Mouse (Mus musculus): ENCODE results near the gene Spata32. TPM values are rescaled to one million over a fixed set of nuclear protein-coding genes. Genes with fewer than 3 reads are reported as not detected.

Gene Spata32
- total RNA-seq (2021) = 1 to 10 TPM; 1.0 to 1.2 TPM
- long read RNA-seq, experiment 1 = 0 reads
- long read RNA-seq, experiment 2 = 0 reads

DNA sequence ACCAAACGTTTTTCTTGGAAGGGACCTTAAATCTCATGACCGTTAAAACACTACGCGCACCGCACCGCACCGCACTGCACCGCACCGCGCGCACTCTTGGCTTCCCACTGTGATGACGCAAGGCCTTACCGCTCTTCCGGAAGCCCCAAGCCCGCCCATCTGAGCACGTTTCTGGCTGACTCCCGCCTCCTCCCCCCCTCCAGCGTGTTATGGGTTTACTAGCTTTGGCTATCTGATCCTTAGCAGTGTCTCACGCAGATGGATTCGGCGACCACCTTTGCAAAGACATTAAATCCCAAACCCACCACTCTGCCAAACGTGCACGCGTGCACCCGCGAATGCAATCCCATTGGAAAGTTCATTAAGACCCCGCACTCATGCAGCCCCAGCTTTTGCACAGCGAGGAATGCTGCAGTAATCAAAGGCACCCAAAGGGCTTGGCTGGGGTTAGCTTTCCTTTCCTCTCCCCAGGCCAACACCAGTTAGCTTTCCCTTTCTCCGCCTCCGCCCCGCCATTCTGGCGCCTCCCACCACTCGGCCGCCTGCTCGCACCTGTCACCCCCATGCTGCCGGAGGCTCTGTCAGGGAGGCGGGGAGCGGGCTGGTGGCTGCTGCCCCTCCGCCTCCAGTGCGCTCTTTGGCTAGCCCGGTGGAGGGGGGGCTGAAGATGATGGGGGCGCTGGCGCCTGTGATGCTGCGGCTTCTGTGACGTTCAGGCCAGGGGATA is at the start of gene Spata32:
TSS of gene Spata32 (minus strand) at position 643 of the 727 bp plus-strand sequence.
- intact Hi-C loops (cut with DNase I) = no loop called here
- DNase-seq (ENCODE audit: low spot score in 2 of 2) = peak; percentile 61 to 69

DNA sequence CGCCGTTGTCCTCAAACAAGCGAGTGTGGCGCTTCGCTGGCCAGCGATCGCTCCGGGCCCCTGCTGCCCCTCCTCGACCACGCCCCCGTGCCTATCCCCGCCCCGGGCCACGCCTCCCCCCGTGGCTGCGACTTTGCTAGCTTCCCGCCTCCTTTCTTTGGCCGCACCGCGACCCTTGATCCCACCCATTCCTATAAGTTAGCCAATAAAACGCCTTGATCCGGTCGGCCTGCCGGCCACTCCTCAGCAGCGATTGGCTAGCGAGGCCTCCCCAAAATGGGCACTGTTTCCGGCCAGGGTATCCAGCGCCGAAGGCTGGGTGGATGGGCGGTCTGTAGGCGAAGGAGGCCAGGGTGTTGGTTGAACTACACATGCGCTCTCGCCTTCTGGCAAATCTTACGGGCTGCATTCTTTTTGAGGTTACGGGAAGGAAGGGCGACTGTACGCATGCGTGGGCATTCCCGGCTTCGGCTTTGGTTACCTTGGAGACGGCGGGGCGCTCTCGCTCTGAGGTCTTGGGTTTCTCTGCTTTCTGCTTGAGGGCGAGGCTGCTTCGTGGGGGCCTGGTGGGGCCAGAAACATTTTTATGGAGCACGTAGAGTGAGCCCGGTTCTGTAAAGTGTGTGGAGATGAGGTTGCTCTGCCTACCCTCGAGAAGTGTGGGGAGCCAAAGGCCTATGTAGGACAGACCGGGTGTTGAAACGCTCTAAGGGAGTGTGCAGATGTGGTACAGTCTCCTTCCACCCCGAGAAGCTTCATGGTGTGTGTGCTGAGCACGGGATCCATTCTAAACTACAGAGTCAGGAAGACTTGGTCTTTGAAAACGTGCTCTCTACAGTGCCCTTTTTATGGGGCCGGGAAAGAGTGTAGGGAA is 49.4 kb upstream of the Spata32 start, which contains the start of gene Map3k14:
TSS of gene Map3k14 (minus strand) at position 127 of the 874 bp plus-strand sequence.
- peak; percentile 99 for DNase-seq (ENCODE audit: low spot score in 2 of 2)
- intact Hi-C loops (cut with DNase I) = loop anchor here (5.0 kb wide), 1 partner anchor 60 kb away; no protein-coding TSS in a partner anchor

DNA sequence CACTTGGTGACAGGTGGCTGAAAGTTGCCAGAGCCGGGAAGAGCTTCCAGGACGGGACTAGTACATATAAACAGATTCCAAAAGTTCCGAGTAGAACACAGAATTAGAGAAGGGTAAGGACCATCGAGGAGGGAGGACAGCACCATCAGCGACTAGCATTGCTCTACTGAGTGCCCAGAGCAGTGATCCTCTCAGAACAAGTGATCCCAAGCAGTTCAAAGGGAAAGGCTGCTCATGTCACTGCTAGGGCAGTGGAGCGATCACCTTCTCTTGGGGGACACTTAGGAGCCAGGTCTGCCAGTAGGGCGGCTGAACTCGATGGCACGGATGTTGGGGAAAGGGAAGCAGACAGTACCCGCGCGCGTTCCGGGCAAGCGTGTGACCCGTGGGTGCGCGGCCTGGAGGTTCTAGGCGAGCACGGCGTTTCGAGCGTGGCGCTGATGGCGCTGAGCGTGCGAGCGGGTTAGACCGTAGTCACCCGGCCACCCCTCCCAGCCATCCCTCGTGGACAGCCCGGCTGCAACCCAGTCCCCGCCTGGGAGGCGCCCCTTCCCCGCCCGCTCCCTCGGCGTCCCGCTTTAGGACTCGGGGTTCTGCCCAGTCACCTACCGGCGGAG is 48.6 kb upstream of the Spata32 start:
- no peak for DNase-seq (ENCODE audit: low spot score in 2 of 2)
- intact Hi-C loops (cut with DNase I) = loop anchor here (5.0 kb wide), 1 partner anchor 60 kb away; no protein-coding TSS in a partner anchor

DNA sequence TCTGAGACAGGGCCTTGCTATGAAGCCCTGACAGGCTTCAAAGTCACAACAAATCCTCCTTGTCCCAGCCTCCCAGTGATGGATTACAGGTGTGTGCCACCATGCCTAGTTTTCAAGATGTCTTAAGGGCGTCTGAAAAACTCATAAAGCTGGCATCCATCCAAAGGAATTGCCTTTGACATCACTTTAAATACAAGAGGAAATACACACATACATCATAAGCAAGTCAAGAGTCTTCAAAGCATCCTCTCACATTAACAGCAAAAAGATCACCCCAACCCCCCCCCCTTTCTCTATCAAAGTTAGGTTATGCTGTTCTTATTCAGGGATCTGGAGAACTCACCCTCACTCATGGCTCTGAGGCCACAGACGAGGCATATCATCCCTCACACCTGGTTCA is 47.6 kb upstream of the Spata32 start:
- intact Hi-C loops (cut with DNase I) = loop anchor here (5.0 kb wide), 1 partner anchor 61 kb away; no protein-coding TSS in a partner anchor
- DNase-seq (ENCODE audit: low spot score in 2 of 2) = no peak

DNA sequence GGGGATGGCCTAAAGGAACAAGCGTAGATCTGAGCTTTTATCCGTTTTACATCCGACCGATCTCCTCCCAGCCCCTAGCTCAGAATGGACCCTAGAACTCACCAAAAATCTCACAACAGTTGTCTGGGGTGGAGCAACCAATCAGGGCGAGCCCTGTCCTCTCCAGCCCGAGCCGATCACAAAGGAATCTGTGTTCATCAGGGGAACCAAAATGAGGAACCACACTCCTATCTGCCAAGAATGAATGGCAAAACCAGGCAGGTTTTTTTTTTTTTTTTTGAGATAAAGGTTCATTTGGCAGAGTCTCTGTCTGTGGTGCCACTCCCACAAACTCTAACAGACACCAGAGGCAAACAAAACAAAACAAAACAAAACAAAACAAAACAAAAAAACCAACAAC is 47.0 kb upstream of the Spata32 start:
- no peak for DNase-seq (ENCODE audit: low spot score in 2 of 2)
- intact Hi-C loops (cut with DNase I) = loop anchor here (5.0 kb wide), 1 partner anchor 62 kb away; no protein-coding TSS in a partner anchor

DNA sequence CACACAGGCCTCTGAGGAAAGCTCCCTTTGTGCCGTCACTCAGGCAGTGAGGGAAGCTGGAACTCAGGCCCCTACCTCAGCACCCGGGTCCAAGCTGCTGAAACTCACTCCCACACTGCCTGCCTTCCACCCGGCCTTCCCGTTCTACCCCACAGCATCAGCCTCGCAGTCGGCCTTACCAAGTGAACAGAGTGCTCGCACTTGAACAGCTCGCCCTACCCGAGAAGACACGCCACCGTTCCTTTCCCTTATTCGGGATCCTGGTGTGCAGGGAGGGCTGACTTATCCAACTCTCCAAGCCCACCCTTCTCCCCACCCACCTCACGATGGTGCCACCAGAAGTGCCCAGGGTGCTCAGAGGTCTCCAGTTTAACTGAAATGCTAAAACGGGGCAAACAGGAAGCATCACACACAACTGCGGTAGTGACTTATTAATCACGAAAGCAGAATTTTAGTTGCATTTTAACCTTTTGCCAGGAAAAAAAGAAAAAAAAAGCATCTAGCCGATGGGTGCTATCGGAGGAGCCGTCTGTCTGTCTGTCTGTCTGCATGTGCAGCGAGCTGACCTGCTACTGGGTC is 46.3 kb upstream of the Spata32 start:
- intact Hi-C loops (cut with DNase I) = loop anchor here (5.0 kb wide), 1 partner anchor 63 kb away; no protein-coding TSS in a partner anchor
- no peak for DNase-seq (ENCODE audit: low spot score in 2 of 2)

DNA sequence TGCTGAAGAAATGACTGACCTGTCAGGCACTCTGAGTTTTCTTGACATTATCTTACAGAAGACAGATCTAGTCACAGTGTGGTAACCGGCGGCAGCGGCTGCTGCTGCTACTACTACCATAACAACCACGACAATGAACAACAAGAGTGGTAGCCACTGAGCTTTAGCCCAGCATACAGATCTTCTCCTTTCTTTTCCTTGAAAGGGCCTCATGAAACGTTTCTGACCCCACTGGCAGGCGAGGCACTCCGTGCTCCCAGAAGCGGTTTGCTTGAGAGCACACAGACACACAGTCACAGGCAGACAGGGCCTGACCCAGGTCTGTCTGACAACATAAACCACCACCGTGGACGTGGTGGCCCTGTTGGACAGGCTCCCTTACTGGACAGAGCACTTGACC is 45.3 kb upstream of the Spata32 start:
- DNase-seq (ENCODE audit: low spot score in 2 of 2) = no peak
- intact Hi-C loops (cut with DNase I) = no loop called here

DNA sequence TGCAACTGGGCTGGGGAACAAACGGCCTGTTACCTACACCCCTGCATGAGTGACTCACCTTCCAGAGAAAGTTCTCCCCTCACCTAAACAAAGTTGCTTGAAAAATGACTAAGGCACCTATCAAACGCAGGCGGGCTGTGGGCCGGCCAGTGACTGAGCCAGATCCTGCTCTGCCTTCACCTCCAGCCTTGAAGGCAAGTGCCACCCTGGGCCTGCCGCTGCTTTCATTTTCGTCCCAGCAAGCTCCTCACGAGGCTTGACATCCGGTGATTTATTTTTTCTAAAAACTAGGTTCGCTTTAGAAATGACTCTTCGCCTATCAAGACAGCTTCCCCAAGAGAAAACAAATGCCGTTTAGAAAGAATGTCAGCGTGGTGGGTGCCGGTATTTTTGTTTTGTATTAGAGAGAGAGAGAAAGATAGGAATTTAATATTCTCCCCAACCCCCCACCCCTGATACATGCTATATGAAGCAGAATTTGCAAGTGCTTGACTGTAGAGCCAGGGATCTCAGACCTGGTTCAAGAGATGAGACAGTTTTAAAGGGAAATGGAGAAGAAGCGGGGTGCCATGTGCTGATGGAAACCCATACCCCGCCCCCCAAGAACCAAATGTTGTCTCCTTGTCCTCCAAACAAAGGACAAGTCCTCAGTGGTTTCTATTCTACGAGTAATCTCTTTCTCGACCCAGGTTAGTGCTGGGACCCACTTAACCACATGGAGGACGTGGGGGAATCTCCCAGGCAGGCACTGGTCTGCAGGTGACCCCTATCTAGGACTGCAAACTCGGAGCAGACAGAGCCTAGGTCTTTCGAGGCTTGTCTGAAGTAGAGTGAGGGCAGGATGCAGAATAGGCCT is 44.4 kb upstream of the Spata32 start:
- DNase-seq (ENCODE audit: low spot score in 2 of 2) = no peak
- intact Hi-C loops (cut with DNase I) = no loop called here

DNA sequence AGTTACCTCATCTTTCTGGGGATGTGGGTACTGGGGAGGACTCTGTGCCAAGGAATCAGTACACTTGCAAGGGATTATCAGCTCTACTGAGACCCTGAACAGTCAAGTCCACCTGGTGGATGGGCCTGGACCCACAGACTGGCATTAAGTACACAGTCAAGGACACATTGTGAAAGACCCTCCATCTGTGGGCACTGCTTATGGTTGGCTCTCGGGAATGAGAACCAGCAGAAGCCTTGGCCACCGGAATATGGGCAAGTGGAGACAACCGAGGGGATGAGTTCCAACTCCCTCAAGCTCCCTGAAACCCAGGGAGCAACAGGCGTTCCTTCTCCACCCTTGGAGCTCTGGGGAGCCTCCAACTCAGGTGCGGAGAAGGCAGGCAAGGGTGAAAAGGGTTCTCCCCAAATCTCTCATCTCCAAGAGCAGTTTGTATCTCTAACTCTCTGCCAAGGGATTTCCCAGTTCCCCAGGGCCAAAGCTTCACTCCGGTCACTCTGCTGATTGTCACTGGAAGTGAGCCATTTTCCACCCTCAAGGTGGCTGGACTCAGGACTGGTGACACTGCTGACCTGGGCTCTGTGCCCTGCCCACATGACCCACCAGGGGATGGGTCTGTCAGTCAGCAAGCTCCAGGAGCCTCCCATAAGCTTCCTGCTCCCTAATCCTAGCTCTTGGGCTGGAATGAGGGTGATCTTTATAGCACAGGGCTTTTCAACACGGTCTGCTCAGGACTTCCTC is 43.6 kb upstream of the Spata32 start:
- intact Hi-C loops (cut with DNase I) = no loop called here

DNA sequence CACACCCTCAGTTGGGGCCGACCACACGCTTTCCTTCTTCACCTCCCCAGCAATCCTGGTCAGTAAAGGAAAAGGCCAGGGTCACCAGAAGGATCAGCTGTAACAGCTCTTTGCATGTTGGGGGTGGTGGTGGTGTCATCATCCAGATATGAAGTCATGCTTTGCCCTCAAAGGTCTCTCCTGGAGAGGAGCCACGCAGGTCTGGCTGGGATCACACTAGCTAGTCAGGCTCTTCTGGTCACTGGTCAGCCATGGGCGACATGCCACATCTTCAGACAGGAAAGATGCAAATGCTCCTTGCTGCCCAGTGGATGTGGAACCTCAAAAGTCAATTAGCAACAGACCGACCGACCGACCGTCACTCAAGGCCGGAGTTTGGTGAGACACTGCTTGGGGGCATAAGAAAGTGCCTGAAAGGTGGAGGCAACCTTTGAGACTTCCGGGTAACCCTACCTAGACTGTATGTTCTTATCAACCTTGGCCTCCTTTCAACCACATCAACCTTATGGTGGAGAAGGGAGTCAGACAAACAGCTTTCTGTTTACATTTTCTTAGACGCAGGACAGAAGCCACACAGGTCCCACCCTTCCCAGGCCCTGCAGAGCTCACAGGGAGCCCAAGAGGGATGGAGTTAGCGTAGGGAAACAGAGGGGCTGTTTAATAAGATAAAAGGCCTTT is 42.4 kb upstream of the Spata32 start:
- intact Hi-C loops (cut with DNase I) = no loop called here

More for the DNA sequence above, 43.6 kb upstream of the Spata32 start:
- no peak for DNase-seq (ENCODE audit: low spot score in 2 of 2)

DNA sequence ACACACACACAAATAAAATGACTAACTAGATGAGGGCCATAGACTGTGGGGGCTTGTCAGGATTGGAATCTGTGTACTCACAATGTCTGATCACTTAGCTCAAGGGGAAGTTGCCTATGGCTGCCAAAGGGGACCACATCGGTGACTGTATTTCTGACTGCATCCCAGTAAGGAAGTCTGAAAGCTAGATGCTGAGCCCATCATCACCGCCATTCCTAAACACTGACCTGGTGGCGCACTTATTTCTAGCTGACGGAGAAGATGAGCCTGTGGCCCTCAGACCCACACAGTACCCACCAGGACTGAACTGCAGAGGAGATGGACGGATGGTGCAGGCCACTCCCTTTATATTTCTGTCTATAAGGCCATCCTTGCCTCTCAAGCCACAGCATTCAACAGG is 41.8 kb upstream of the Spata32 start:
- no peak for DNase-seq (ENCODE audit: low spot score in 2 of 2)
- intact Hi-C loops (cut with DNase I) = no loop called here

More for the DNA sequence above, 42.4 kb upstream of the Spata32 start:
- DNase-seq (ENCODE audit: low spot score in 2 of 2) = no peak

DNA sequence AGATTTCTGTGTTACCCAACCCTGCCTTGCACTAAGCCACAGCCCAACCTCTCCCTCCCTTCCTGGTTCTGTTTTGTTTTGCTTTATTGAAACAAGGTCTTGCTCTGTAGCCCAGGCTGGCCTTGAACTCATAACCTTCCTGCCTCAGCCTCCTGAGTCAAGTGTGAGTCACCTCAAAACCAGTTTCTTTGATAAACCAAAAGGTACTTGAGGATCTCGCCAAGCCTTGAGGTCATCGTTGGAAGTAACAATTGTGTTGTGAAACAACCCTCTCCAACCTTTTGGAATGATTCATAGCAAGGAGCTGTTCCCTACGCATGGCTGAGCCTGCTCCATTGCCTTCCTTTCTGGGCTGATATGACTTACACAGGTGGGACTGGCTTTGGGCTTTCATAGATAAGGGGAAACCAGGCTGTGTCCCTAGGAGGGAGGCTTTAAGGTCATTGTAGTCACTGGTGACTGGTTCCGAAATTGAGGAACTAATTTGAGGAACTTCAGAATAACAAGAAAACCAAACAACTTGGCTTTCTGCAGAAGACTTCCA is 39.8 kb upstream of the Spata32 start:
- DNase-seq (ENCODE audit: low spot score in 2 of 2) = no peak
- intact Hi-C loops (cut with DNase I) = no loop called here

DNA sequence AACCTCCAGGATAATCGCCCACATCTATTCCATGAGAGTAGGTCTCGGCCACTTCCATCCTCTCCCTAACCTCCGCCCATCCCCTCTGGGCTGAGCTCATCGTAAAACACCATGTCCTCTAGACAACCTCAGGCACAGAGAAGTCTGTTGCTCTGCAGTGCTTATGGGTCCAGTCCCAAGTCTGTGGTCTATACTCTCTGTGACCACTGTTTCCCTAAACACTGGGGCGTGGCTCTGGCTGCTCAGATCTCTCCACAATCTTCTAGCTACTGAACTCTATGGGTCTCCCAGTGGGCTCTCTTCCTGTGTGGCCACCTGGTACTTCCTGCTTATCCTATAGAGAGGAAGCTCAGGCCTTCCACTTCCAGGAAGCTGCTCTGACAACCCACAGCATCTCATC is 35.4 kb upstream of the Spata32 start:
- intact Hi-C loops (cut with DNase I) = no loop called here
- no peak for DNase-seq (ENCODE audit: low spot score in 2 of 2)

DNA sequence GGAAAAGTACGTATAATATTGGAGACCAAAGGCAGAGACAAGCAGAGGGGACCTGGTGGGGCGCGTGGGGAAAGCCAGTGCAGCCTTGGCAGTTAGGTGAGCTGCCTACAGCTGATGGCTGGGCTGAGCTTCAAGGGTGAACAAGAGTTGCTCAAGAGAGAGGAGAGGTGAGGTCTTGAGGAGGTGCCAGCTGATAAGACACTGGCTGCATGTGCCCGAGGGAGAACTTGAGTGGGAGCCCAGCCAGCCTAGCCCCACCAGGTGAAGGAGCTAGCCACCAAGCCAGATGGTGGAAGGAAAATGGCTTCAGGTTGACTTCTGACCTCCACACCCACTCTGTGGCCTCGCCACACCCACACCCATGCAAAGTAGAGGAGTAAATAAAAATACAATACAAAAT is 34.1 kb upstream of the Spata32 start:
- intact Hi-C loops (cut with DNase I) = no loop called here
- no peak for DNase-seq (ENCODE audit: low spot score in 2 of 2)

DNA sequence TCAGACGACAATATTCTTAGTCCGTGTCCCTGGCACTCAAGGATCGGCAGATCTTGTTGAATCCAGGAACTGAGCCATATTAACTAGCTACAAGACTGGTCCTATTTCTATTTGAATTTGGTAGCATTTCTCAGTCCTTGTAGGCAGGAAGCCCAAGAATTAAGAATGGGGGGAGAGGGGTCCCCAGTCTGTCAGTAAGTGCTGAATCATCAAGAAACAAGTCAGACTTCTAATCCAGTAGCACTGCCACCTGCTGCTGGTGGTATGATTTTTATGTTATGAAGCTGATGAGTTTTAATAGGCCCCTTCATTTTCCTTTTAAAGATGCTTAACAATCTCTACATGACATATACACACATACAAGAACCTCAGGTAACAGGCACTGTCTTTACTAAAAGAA is 32.1 kb upstream of the Spata32 start:
- no peak for DNase-seq (ENCODE audit: low spot score in 2 of 2)
- intact Hi-C loops (cut with DNase I) = no loop called here

DNA sequence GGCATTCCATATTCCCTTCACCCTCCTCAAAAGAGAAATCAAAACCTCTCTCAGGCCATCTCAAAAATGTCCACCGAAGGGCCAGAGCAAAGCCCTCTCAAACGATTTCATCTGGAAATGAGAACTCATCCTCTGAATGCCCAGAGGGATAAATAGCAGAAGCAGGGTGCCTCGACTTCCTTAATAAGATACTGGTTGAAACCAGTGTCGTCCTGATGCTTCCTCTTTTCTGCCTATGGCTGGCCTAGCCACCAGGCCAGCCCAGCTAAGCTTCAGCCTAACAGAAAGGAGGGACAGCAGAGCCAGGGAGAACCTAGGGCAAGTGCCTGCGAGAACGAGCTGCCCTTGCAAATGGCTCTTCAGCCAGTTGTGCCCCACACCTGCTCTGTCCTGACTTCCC is 31.3 kb upstream of the Spata32 start:
- intact Hi-C loops (cut with DNase I) = no loop called here
- no peak for DNase-seq (ENCODE audit: low spot score in 2 of 2)

DNA sequence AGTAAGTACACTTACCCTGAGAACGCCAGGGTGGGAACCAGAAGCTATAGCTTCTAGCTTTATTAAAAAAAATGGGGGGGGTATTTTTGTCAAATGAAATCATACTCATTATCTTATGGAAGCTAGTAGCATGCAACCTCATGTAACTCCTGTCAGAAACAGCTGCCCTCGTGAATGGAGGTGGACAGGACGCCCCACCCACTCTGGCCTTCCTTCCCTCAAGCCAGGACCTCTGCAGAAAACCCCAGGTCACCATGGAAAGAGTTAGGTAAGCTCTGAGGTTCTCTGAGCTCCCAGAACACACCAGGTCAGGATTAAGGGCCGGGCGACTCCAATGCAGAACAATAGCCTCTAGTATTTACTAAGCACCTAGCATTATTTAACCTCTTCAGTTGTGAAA is 30.6 kb upstream of the Spata32 start:
- intact Hi-C loops (cut with DNase I) = no loop called here
- DNase-seq (ENCODE audit: low spot score in 2 of 2) = no peak
